Mouse (Mus musculus): ENCODE measurements at regions not wholly inside any gene's neighbourhood (a gene's known extent, or its start where the extent isn't known, plus 50 kb on each side); places are given as distances from the start of the nearest gene placed in this dataset.

GRCm38 (mm10) chr1:90441134-90441868, 161.5 kb upstream of the Cops8 start:
- WGBS: 74% methylated on average over 10 of the region's 10 CpGs
- no peak overlapping the region for H3K27ac ChIP-seq (ENCODE audit: insufficient read depth, low read depth, low read length)
- H3K27me3 ChIP-seq (ENCODE audit: control insufficient read depth, insufficient read depth, low read length): no peaks in the 10 kb centered on the region

GRCm38 (mm10) chr1:90442250-90443240, 160.2 kb upstream of the Cops8 start:
- no peaks in the 10 kb centered on the region for H3K27me3 ChIP-seq (ENCODE audit: control insufficient read depth, insufficient read depth, low read length)
- H3K27ac ChIP-seq (ENCODE audit: insufficient read depth, low read depth, low read length): no peak overlapping the region
- H3K4me1 ChIP-seq (ENCODE audit: control insufficient read depth, insufficient read depth, insufficient read length, low read length): no peaks in the 10 kb centered on the region
- TF ChIP-seq CTCF (IDR thresholded peaks at IDR 0.05; ENCODE audit: extremely low read depth, insufficient read length, insufficient replicate concordance, low read depth, low read length) (no peak), POLR2A (IDR thresholded peaks at IDR 0.05; ENCODE audit: low read depth, low read length) (no peak)
- H3K4me3 ChIP-seq (ENCODE audit: low read depth, low read length): no peak overlapping the region
- WGBS: 61% methylated on average over 19 of the region's 19 CpGs
- H3K36me3 ChIP-seq (ENCODE audit: control insufficient read depth, insufficient read depth, low read length): no peaks in the 10 kb centered on the region

More at GRCm38 (mm10) chr1:90441134-90441868, 161.5 kb upstream of the Cops8 start:
- H3K36me3 ChIP-seq (ENCODE audit: control insufficient read depth, insufficient read depth, low read length): no peaks in the 10 kb centered on the region
- H3K4me1 ChIP-seq (ENCODE audit: control insufficient read depth, insufficient read depth, insufficient read length, low read length): no peaks in the 10 kb centered on the region
- TF ChIP-seq CTCF (IDR thresholded peaks at IDR 0.05; ENCODE audit: extremely low read depth, insufficient read length, insufficient replicate concordance, low read depth, low read length): no peak
- TF ChIP-seq POLR2A (IDR thresholded peaks at IDR 0.05; ENCODE audit: low read depth, low read length): no peak
- H3K4me3 ChIP-seq (ENCODE audit: low read depth, low read length): no peak overlapping the region

GRCm38 (mm10) chr1:90449571-90450226, 153.1 kb upstream of the Cops8 start:
- WGBS: 68% methylated on average over 7 of the region's 7 CpGs
- H3K4me3 ChIP-seq (ENCODE audit: low read depth, low read length): no peak overlapping the region
- H3K27ac ChIP-seq (ENCODE audit: insufficient read depth, low read depth, low read length): no peak overlapping the region
- no peaks in the 10 kb centered on the region for H3K36me3 ChIP-seq (ENCODE audit: control insufficient read depth, insufficient read depth, low read length)
- TF ChIP-seq CTCF (IDR thresholded peaks at IDR 0.05; ENCODE audit: extremely low read depth, insufficient read length, insufficient replicate concordance, low read depth, low read length) (no peak), POLR2A (IDR thresholded peaks at IDR 0.05; ENCODE audit: low read depth, low read length) (no peak)
- no peaks in the 10 kb centered on the region for H3K4me1 ChIP-seq (ENCODE audit: control insufficient read depth, insufficient read depth, insufficient read length, low read length)
- H3K27me3 ChIP-seq (ENCODE audit: control insufficient read depth, insufficient read depth, low read length): no peaks in the 10 kb centered on the region

- Histone ChIP-seq H3K27ac (ENCODE audit: insufficient read depth, low read depth, low read length) (no peak overlapping the region), H3K27me3 (ENCODE audit: control insufficient read depth, insufficient read depth, low read length) (no peaks in the 10 kb centered on the region), H3K36me3 (ENCODE audit: control insufficient read depth, insufficient read depth, low read length) (no peaks in the 10 kb centered on the region), H3K4me1 (ENCODE audit: control insufficient read depth, insufficient read depth, insufficient read length, low read length) (no peaks in the 10 kb centered on the region), H3K4me3 (ENCODE audit: low read depth, low read length) (no peak overlapping the region)
- no peak for TF ChIP-seq POLR2A (IDR thresholded peaks at IDR 0.05; ENCODE audit: low read depth, low read length)
- no peak for TF ChIP-seq CTCF (IDR thresholded peaks at IDR 0.05; ENCODE audit: extremely low read depth, insufficient read length, insufficient replicate concordance, low read depth, low read length)
- WGBS: 56% methylated on average over 6 of the region's 6 CpGs
Measured at GRCm38 (mm10) chr1:90451942-90452557, 150.7 kb upstream of the Cops8 start.

GRCm38 (mm10) chr1:90454263-90454662, 148.5 kb upstream of the Cops8 start:
- Histone ChIP-seq H3K4me1 (ENCODE audit: control insufficient read depth, insufficient read depth, insufficient read length, low read length) (no peaks in the 10 kb centered on the region), H3K27me3 (ENCODE audit: control insufficient read depth, insufficient read depth, low read length) (no peaks in the 10 kb centered on the region), H3K36me3 (ENCODE audit: control insufficient read depth, insufficient read depth, low read length) (no peaks in the 10 kb centered on the region), H3K27ac (ENCODE audit: insufficient read depth, low read depth, low read length) (no peak overlapping the region), H3K4me3 (ENCODE audit: low read depth, low read length) (no peak overlapping the region)
- WGBS: 55% methylated on average over 7 of the region's 7 CpGs
- no peak for TF ChIP-seq CTCF (IDR thresholded peaks at IDR 0.05; ENCODE audit: extremely low read depth, insufficient read length, insufficient replicate concordance, low read depth, low read length)

GRCm38 (mm10) chr1:90457396-90457795, 145.4 kb upstream of the Cops8 start:
- WGBS: 59% methylated on average over 9 of the region's 9 CpGs
- no peaks in the 10 kb centered on the region for H3K4me1 ChIP-seq (ENCODE audit: control insufficient read depth, insufficient read depth, insufficient read length, low read length)
- TF ChIP-seq POLR2A (IDR thresholded peaks at IDR 0.05; ENCODE audit: low read depth, low read length) (no peak), CTCF (IDR thresholded peaks at IDR 0.05; ENCODE audit: extremely low read depth, insufficient read length, insufficient replicate concordance, low read depth, low read length) (no peak)
- no peaks in the 10 kb centered on the region for H3K27me3 ChIP-seq (ENCODE audit: control insufficient read depth, insufficient read depth, low read length)
- H3K27ac ChIP-seq (ENCODE audit: insufficient read depth, low read depth, low read length): no peak overlapping the region
- H3K4me3 ChIP-seq (ENCODE audit: low read depth, low read length): no peak overlapping the region
- no peaks in the 10 kb centered on the region for H3K36me3 ChIP-seq (ENCODE audit: control insufficient read depth, insufficient read depth, low read length)

Data from small intestine, adult 2 months (tissue).